Mouse (Mus musculus): ENCODE measurements around the gene Wscd1.

The Wscd1 gene

GRCm38 (mm10) chr11:71749671-71750070 lies at the start of gene Wscd1:
Gene Wscd1, plus strand, starts transcription at chr11:71749920.
- DNase-seq (ENCODE audit: low spot score in 2 of 2) = no peak

GRCm38 (mm10) chr11:71728066-71728465 lies 21.7 kb upstream of the Wscd1 start:
- DNase-seq (ENCODE audit: low spot score in 2 of 2) = no peak

- DNase-seq (ENCODE audit: low spot score in 2 of 2) = no peak
These were observed 20.4 kb upstream of the Wscd1 start for GRCm38 (mm10) chr11:71729287-71729686.

GRCm38 (mm10) chr11:71733771-71734170 lies 15.9 kb upstream of the Wscd1 start:
- no peak for DNase-seq (ENCODE audit: low spot score in 2 of 2)

GRCm38 (mm10) chr11:71737106-71737505 lies 12.6 kb upstream of the Wscd1 start:
- no peak for DNase-seq (ENCODE audit: low spot score in 2 of 2)

GRCm38 (mm10) chr11:71738501-71739045 lies 11.1 kb upstream of the Wscd1 start:
- DNase-seq (ENCODE audit: low spot score in 2 of 2) = no peak

- peak; percentile 50 to 64 for DNase-seq (ENCODE audit: low spot score in 2 of 2)
These were observed 3.8 kb upstream of the Wscd1 start for GRCm38 (mm10) chr11:71745875-71746274.

GRCm38 (mm10) chr11:71747719-71748118 lies 2.0 kb upstream of the Wscd1 start:
- no peak for DNase-seq (ENCODE audit: low spot score in 2 of 2)

GRCm38 (mm10) chr11:71750534-71751173 lies 934 bp downstream of the Wscd1 start:
- peak; percentile 80 to 84 for DNase-seq (ENCODE audit: low spot score in 2 of 2)

GRCm38 (mm10) chr11:71751174-71751611 lies 1.5 kb downstream of the Wscd1 start:
- DNase-seq (ENCODE audit: low spot score in 2 of 2) = peak in 1 of 2 experiments; percentile 34

GRCm38 (mm10) chr11:71751689-71752088 lies 2.0 kb downstream of the Wscd1 start:
- DNase-seq (ENCODE audit: low spot score in 2 of 2) = peak in 1 of 2 experiments; percentile 44

- DNase-seq (ENCODE audit: low spot score in 2 of 2) = peak in 1 of 2 experiments; percentile 42
These were observed 2.9 kb downstream of the Wscd1 start for GRCm38 (mm10) chr11:71752626-71753025.

- DNase-seq (ENCODE audit: low spot score in 2 of 2) = no peak
These were observed 5.4 kb downstream of the Wscd1 start for GRCm38 (mm10) chr11:71755115-71755514.

GRCm38 (mm10) chr11:71756325-71756724 lies 6.6 kb downstream of the Wscd1 start:
- no peak for DNase-seq (ENCODE audit: low spot score in 2 of 2)

- DNase-seq (ENCODE audit: low spot score in 2 of 2) = peak in 1 of 2 experiments; percentile 56
These were observed 8.7 kb downstream of the Wscd1 start for GRCm38 (mm10) chr11:71758211-71759110.

- no peak for DNase-seq (ENCODE audit: low spot score in 2 of 2)
These were observed 11.3 kb downstream of the Wscd1 start for GRCm38 (mm10) chr11:71760991-71761390.

- no peak for DNase-seq (ENCODE audit: low spot score in 2 of 2)
These were observed 13.4 kb downstream of the Wscd1 start for GRCm38 (mm10) chr11:71763154-71763553.

GRCm38 (mm10) chr11:71763651-71764275 lies 14.0 kb downstream of the Wscd1 start:
- DNase-seq (ENCODE audit: low spot score in 2 of 2) = no peak

GRCm38 (mm10) chr11:71764743-71765142 lies 15.0 kb downstream of the Wscd1 start:
- DNase-seq (ENCODE audit: low spot score in 2 of 2) = no peak

GRCm38 (mm10) chr11:71765335-71765734 lies 15.6 kb downstream of the Wscd1 start:
- no peak for DNase-seq (ENCODE audit: low spot score in 2 of 2)

- DNase-seq (ENCODE audit: low spot score in 2 of 2) = no peak
These were observed 16.7 kb downstream of the Wscd1 start for GRCm38 (mm10) chr11:71766380-71766779.

GRCm38 (mm10) chr11:71767726-71768125 lies 18.0 kb downstream of the Wscd1 start:
- no peak for DNase-seq (ENCODE audit: low spot score in 2 of 2)

Measured in right cerebral cortex, adult 2 months (tissue).